Mouse (Mus musculus): ENCODE results near the gene Arid5b. TPM values are rescaled to one million over a fixed set of nuclear protein-coding genes. Genes with fewer than 3 reads are reported as not detected.

Gene Arid5b
- polyA plus RNA-seq, 1 experiment from 2014 or later, result 12.2 TPM

GRCm38 (mm10) chr10:68156159-68156558 is 122.4 kb downstream of the Arid5b start:
- peak overlapping the region; percentile 57 for H3K4me2 ChIP-seq (ENCODE audit: low read depth, low read length)

GRCm38 (mm10) chr10:68155431-68156119 is 123.0 kb downstream of the Arid5b start:
- DNase-seq (no peak), ATAC-seq (peak; percentile 94)
- Histone ChIP-seq H3K9me3 (ENCODE audit: low read length) (no peaks in the 10 kb centered on the region), H3K27ac (ENCODE audit: low read depth) (peak overlapping the region; percentile 59), H3K9ac (replicated peaks) (no peak overlapping the region), H3K4me3 (ENCODE audit: low read depth, low read length) (peak overlapping the region; percentile 22), H3K27me3 (ENCODE audit: insufficient read depth, low read length) (no peaks in the 10 kb centered on the region), H3K4me1 (ENCODE audit: insufficient read depth) (peaks cover 24% of the 10 kb centered on the region), H3K36me3 (replicated peaks; ENCODE audit: insufficient read depth, low read length) (0 out of 2 replicates have a peak, but pooled peaks cover 5% of the 10 kb centered on the region), H3K4me2 (ENCODE audit: low read depth, low read length) (peak overlapping the region; percentile 57)
- TF ChIP-seq CTCF (IDR thresholded peaks at IDR 0.05; ENCODE audit: low read depth), result no peak
- peak; percentile 95 for TF ChIP-seq EP300 (IDR thresholded peaks at IDR 0.05; ENCODE audit: low read depth)
- WGBS (ENCODE audit: insufficient replicate concordance), result 69% methylated on average over 6 of the region's 6 CpGs

More at GRCm38 (mm10) chr10:68156159-68156558, 122.4 kb downstream of the Arid5b start:
- 81% methylated on average over 6 of the region's 6 CpGs for WGBS (ENCODE audit: insufficient replicate concordance)
- Histone ChIP-seq H3K36me3 (replicated peaks; ENCODE audit: insufficient read depth, low read length) (0 out of 2 replicates have a peak, but pooled peaks cover 5% of the 10 kb centered on the region), H3K9ac (replicated peaks) (no peak overlapping the region), H3K9me3 (ENCODE audit: low read length) (no peaks in the 10 kb centered on the region), H3K4me1 (ENCODE audit: insufficient read depth) (peaks cover 24% of the 10 kb centered on the region), H3K27ac (ENCODE audit: low read depth) (peak overlapping the region; percentile 59), H3K27me3 (ENCODE audit: insufficient read depth, low read length) (no peaks in the 10 kb centered on the region), H3K4me3 (ENCODE audit: low read depth, low read length) (peak overlapping the region; percentile 22)
- peak; percentile 44 for ATAC-seq
- no peak for DNase-seq
- peak; percentile 54 for TF ChIP-seq CTCF (IDR thresholded peaks at IDR 0.05; ENCODE audit: low read depth)
- TF ChIP-seq EP300 (IDR thresholded peaks at IDR 0.05; ENCODE audit: low read depth), result no peak

GRCm38 (mm10) chr10:68154046-68154765 is 124.3 kb downstream of the Arid5b start:
- Histone ChIP-seq H3K4me3 (ENCODE audit: low read depth, low read length) (no peak overlapping the region), H3K36me3 (replicated peaks; ENCODE audit: insufficient read depth, low read length) (0 out of 2 replicates have a peak, but pooled peaks cover 5% of the 10 kb centered on the region), H3K4me2 (ENCODE audit: low read depth, low read length) (no peak overlapping the region), H3K27me3 (ENCODE audit: insufficient read depth, low read length) (no peaks in the 10 kb centered on the region), H3K27ac (ENCODE audit: low read depth) (no peak overlapping the region), H3K4me1 (ENCODE audit: insufficient read depth) (peaks cover 19% of the 10 kb centered on the region), H3K9me3 (ENCODE audit: low read length) (no peaks in the 10 kb centered on the region), H3K9ac (replicated peaks) (no peak overlapping the region)
- 89% methylated on average over 14 of the region's 14 CpGs for WGBS (ENCODE audit: insufficient replicate concordance)
- ATAC-seq (no peak), DNase-seq (no peak)
- TF ChIP-seq EP300 (IDR thresholded peaks at IDR 0.05; ENCODE audit: low read depth), result no peak
- no peak for TF ChIP-seq CTCF (IDR thresholded peaks at IDR 0.05; ENCODE audit: low read depth)

- Histone ChIP-seq H3K27me3 (ENCODE audit: insufficient read depth, low read length) (no peaks in the 10 kb centered on the region), H3K36me3 (replicated peaks; ENCODE audit: insufficient read depth, low read length) (0 out of 2 replicates have a peak, but pooled peaks cover 5% of the 10 kb centered on the region), H3K9me3 (ENCODE audit: low read length) (no peaks in the 10 kb centered on the region), H3K27ac (ENCODE audit: low read depth) (no peak overlapping the region), H3K4me1 (ENCODE audit: insufficient read depth) (peaks cover 19% of the 10 kb centered on the region), H3K4me3 (ENCODE audit: low read depth, low read length) (no peak overlapping the region), H3K9ac (replicated peaks) (no peak overlapping the region), H3K4me2 (ENCODE audit: low read depth, low read length) (no peak overlapping the region)
- DNase-seq (no peak), ATAC-seq (no peak)
- WGBS (ENCODE audit: insufficient replicate concordance), result 88% methylated on average over 11 of the region's 11 CpGs
- TF ChIP-seq EP300 (IDR thresholded peaks at IDR 0.05; ENCODE audit: low read depth) (no peak), CTCF (IDR thresholded peaks at IDR 0.05; ENCODE audit: low read depth) (no peak)
Measured at GRCm38 (mm10) chr10:68153344-68154045, 125.0 kb downstream of the Arid5b start.

GRCm38 (mm10) chr10:68148495-68148894 is 130.0 kb downstream of the Arid5b start:
- H3K9ac ChIP-seq (replicated peaks), result no peak overlapping the region
- no peak overlapping the region for H3K4me2 ChIP-seq (ENCODE audit: low read depth, low read length)
- no peak overlapping the region for H3K27ac ChIP-seq (ENCODE audit: low read depth)
- no peaks in the 10 kb centered on the region for H3K4me1 ChIP-seq (ENCODE audit: insufficient read depth)
- H3K4me3 ChIP-seq (ENCODE audit: low read depth, low read length), result no peak overlapping the region
- H3K27me3 ChIP-seq (ENCODE audit: insufficient read depth, low read length), result no peaks in the 10 kb centered on the region
- TF ChIP-seq EP300 (IDR thresholded peaks at IDR 0.05; ENCODE audit: low read depth), result no peak
- no peak for TF ChIP-seq CTCF (IDR thresholded peaks at IDR 0.05; ENCODE audit: low read depth)
- ATAC-seq, result no peak
- WGBS (ENCODE audit: insufficient replicate concordance), result 80% methylated on average over 6 of the region's 6 CpGs
- 0 out of 2 replicates have a peak, but pooled peaks cover 3% of the 10 kb centered on the region for H3K36me3 ChIP-seq (replicated peaks; ENCODE audit: insufficient read depth, low read length)
- DNase-seq, result no peak
- H3K9me3 ChIP-seq (ENCODE audit: low read length), result no peaks in the 10 kb centered on the region

- no peak for DNase-seq
Measured at GRCm38 (mm10) chr10:68147730-68148129, 130.8 kb downstream of the Arid5b start.

More at GRCm38 (mm10) chr10:68147730-68148129, 130.8 kb downstream of the Arid5b start:
- no peak for ATAC-seq
- Histone ChIP-seq H3K4me2 (ENCODE audit: low read depth, low read length) (no peak overlapping the region), H3K4me3 (ENCODE audit: low read depth, low read length) (no peak overlapping the region), H3K27me3 (ENCODE audit: insufficient read depth, low read length) (no peaks in the 10 kb centered on the region), H3K27ac (ENCODE audit: low read depth) (no peak overlapping the region), H3K9me3 (ENCODE audit: low read length) (no peaks in the 10 kb centered on the region), H3K4me1 (ENCODE audit: insufficient read depth) (no peaks in the 10 kb centered on the region), H3K36me3 (replicated peaks; ENCODE audit: insufficient read depth, low read length) (0 out of 2 replicates have a peak, but pooled peaks cover 2% of the 10 kb centered on the region), H3K9ac (replicated peaks) (no peak overlapping the region)
- no peak for TF ChIP-seq EP300 (IDR thresholded peaks at IDR 0.05; ENCODE audit: low read depth)
- 69% methylated on average over 6 of the region's 6 CpGs for WGBS (ENCODE audit: insufficient replicate concordance)

All from liver, postnatal 0 days (tissue).